Mouse (Mus musculus) CH12.LX (cell line): ENCODE results near the gene Mea1. TPM values are rescaled to one million over a fixed set of nuclear protein-coding genes. Genes with fewer than 3 reads are reported as not detected.

Experiments
- DNase-seq: peaks from one replicate; pipeline ENCODE4 v3.0.0-alpha.2; 2013; ENCODE audit errors: extremely low read depth
- H3K27ac ChIP-seq: 2 replicates; pipeline ENCODE4 v1.5.1; 2012; ENCODE audit warnings: low read depth, mild to moderate bottlenecking, control low read depth, moderate library complexity; ENCODE audit not compliant: insufficient read depth
- H3K27me3 ChIP-seq: replicated peaks from 2 replicates; pipeline ENCODE3; 2012; ENCODE audit warnings: inconsistent platforms
- H3K36me3 ChIP-seq, 2 experiments: replicated peaks in 1 of 2; 2 replicates each; pipeline versions ENCODE3 to v1.6.1; 2012; ENCODE audit warnings: inconsistent platforms in 1 of 2, low read length in 1 of 2, mild to moderate bottlenecking in 1 of 2, mixed read lengths in 1 of 2, moderate library complexity in 1 of 2; ENCODE audit not compliant: control insufficient read depth in 1 of 2, insufficient read depth in 1 of 2
- H3K4me1 ChIP-seq, 2 experiments: 2 replicates each; pipeline ENCODE4 v1.6.1; 2012; ENCODE audit warnings: inconsistent platforms in 1 of 2, moderate library complexity in 1 of 2; ENCODE audit not compliant: insufficient read depth in 2 of 2, control insufficient read depth in 1 of 2
- H3K4me2 ChIP-seq: 2 replicates; pipeline ENCODE4 v1.6.1; 2012; ENCODE audit warnings: low read depth, mild to moderate bottlenecking, control low read depth; ENCODE audit not compliant: poor library complexity, insufficient read depth, severe bottlenecking
- H3K4me3 ChIP-seq, 3 experiments: fragments of 150-350 bp in 1 of 3; sonication (generic) in 1 of 3; replicated peaks in 1 of 3; 2 replicates each; pipeline versions ENCODE3 to v1.5.1; 2011 to 2012; ENCODE audit warnings: low read depth in 2 of 3, low read length in 2 of 3, mild to moderate bottlenecking in 2 of 3, moderate library complexity in 2 of 3, control low read depth in 1 of 3, improper control_type of control experiment in 1 of 3, inconsistent platforms in 1 of 3, mixed read lengths in 1 of 3; ENCODE audit not compliant: poor library complexity in 1 of 3
- H3K79me2 ChIP-seq: replicated peaks from 2 replicates; pipeline ENCODE4 v1.6.1; 2012; ENCODE audit warnings: mild to moderate bottlenecking, moderate library complexity; ENCODE audit not compliant: control insufficient read depth, poor library complexity, insufficient read depth, severe bottlenecking; ENCODE audit errors: extremely low read depth
- H3K9ac ChIP-seq: 2 replicates; pipeline ENCODE4 v1.6.1; 2012; ENCODE audit warnings: low read depth, mild to moderate bottlenecking, control low read depth, moderate library complexity; ENCODE audit not compliant: insufficient read depth
- H3K9me3 ChIP-seq: replicated peaks from 2 replicates; pipeline ENCODE3; 2012; ENCODE audit warnings: low read length, inconsistent platforms, mixed read lengths
- CHD1 ChIP-seq: IDR thresholded peaks from 2 replicates; pipeline ENCODE4 v1.6.1; 2012; ENCODE audit warnings: low read depth, low read length, improper control_type of control experiment, inconsistent platforms
- E2F4 ChIP-seq: IDR thresholded peaks from 2 replicates; pipeline ENCODE4 v1.6.1; 2011; ENCODE audit warnings: low read depth, low read length, improper control_type of control experiment; ENCODE audit not compliant: insufficient replicate concordance
- ELF1 ChIP-seq: IDR thresholded peaks from 2 replicates; pipeline ENCODE4 v1.6.1; 2014; ENCODE audit warnings: low read depth, mild to moderate bottlenecking, inconsistent platforms, low read length, improper control_type of control experiment
- EP300 ChIP-seq: IDR thresholded peaks from 2 replicates; pipeline ENCODE4 v1.6.1; 2011; ENCODE audit warnings: low read length, improper control_type of control experiment
- ETS1 ChIP-seq: conservative IDR thresholded peaks from 2 replicates; pipeline ENCODE4 v1.6.1; 2012; ENCODE audit warnings: low read depth, mild to moderate bottlenecking, inconsistent platforms, low read length, improper control_type of control experiment, moderate library complexity
- GABPA ChIP-seq: IDR thresholded peaks from 2 replicates; pipeline ENCODE4 v1.6.1; 2012; ENCODE audit warnings: low read depth, low read length, improper control_type of control experiment, inconsistent platforms; ENCODE audit not compliant: insufficient replicate concordance
- HCFC1 ChIP-seq: IDR thresholded peaks from 2 replicates; pipeline ENCODE4 v1.6.1; 2012; ENCODE audit warnings: low read depth, mild to moderate bottlenecking, inconsistent platforms, low read length, improper control_type of control experiment
- IRF4 ChIP-seq: IDR thresholded peaks from 2 replicates; pipeline ENCODE4 v1.6.1; 2014; ENCODE audit warnings: low read depth, mild to moderate bottlenecking, inconsistent platforms, low read length, improper control_type of control experiment
- JUND ChIP-seq: conservative IDR thresholded peaks from 2 replicates; pipeline ENCODE4 v1.6.1; 2011; ENCODE audit warnings: low read depth, low read length, improper control_type of control experiment
- KAT2A ChIP-seq: IDR thresholded peaks from 2 replicates; pipeline ENCODE4 v1.6.1; 2012; ENCODE audit warnings: low read length, improper control_type of control experiment, inconsistent platforms; ENCODE audit not compliant: insufficient replicate concordance
- MAFK ChIP-seq: IDR thresholded peaks from 2 replicates; pipeline ENCODE4 v1.6.1; 2011; ENCODE audit warnings: low read length, improper control_type of control experiment; ENCODE audit not compliant: insufficient replicate concordance
- MAZ ChIP-seq: IDR thresholded peaks from 2 replicates; pipeline ENCODE4 v1.6.1; 2012; ENCODE audit warnings: low read depth, mild to moderate bottlenecking, inconsistent platforms, low read length, improper control_type of control experiment, moderate library complexity
- MYC ChIP-seq: IDR thresholded peaks from 2 replicates; pipeline ENCODE4 v1.6.1; 2011; ENCODE audit warnings: low read depth, mild to moderate bottlenecking, improper control_type of control experiment, low read length
- NELFE ChIP-seq: IDR thresholded peaks from 2 replicates; pipeline ENCODE4 v1.6.1; 2011; ENCODE audit warnings: low read depth, low read length, improper control_type of control experiment
- NRF1 ChIP-seq: IDR thresholded peaks from 2 replicates; pipeline ENCODE4 v1.6.1; 2014; ENCODE audit warnings: low read depth, mild to moderate bottlenecking, inconsistent platforms, low read length, improper control_type of control experiment, moderate library complexity
- PAX5 ChIP-seq: IDR thresholded peaks from 2 replicates; pipeline ENCODE4 v1.6.1; 2012; ENCODE audit warnings: low read length, inconsistent platforms, mixed read lengths
- POLR2A ChIP-seq: IDR thresholded peaks from 2 replicates; pipeline ENCODE4 v1.6.1; 2011; ENCODE audit warnings: low read depth, mild to moderate bottlenecking, improper control_type of control experiment, low read length
- POLR2AphosphoS2 ChIP-seq: IDR thresholded peaks from 2 replicates; pipeline ENCODE4 v1.6.1; 2011; ENCODE audit warnings: low read depth, low read length, improper control_type of control experiment
- RAD21 ChIP-seq: IDR thresholded peaks from 2 replicates; pipeline ENCODE4 v1.6.1; 2011; ENCODE audit warnings: low read depth, mild to moderate bottlenecking, low read length, improper control_type of control experiment, moderate library complexity
- SIN3A ChIP-seq: IDR thresholded peaks from 2 replicates; pipeline ENCODE4 v1.6.1; 2012; ENCODE audit warnings: low read length, improper control_type of control experiment, inconsistent platforms
- SMC3 ChIP-seq: IDR thresholded peaks from 2 replicates; pipeline ENCODE4 v1.6.1; 2011; ENCODE audit warnings: low read depth, low read length, improper control_type of control experiment
- UBTF ChIP-seq: IDR thresholded peaks from 2 replicates; pipeline ENCODE4 v1.6.1; 2012; ENCODE audit warnings: low read depth, mild to moderate bottlenecking, inconsistent platforms, low read length, improper control_type of control experiment, moderate library complexity
- USF1 ChIP-seq: IDR thresholded peaks from 2 replicates; pipeline ENCODE4 v1.6.1; 2014; ENCODE audit warnings: low read depth, mild to moderate bottlenecking, inconsistent platforms, low read length, improper control_type of control experiment
- USF2 ChIP-seq: conservative IDR thresholded peaks from 2 replicates; pipeline ENCODE4 v1.6.1; 2011; ENCODE audit warnings: low read depth, low read length, improper control_type of control experiment
- ZC3H11A ChIP-seq: IDR thresholded peaks from 2 replicates; pipeline ENCODE4 v1.6.1; 2012; ENCODE audit warnings: low read depth, mild to moderate bottlenecking, inconsistent platforms, low read length, improper control_type of control experiment
- ZKSCAN1 ChIP-seq: IDR thresholded peaks from 2 replicates; pipeline ENCODE4 v1.6.1; 2012; ENCODE audit warnings: low read depth, inconsistent platforms, low read length, improper control_type of control experiment, borderline replicate concordance
- ZMIZ1 ChIP-seq: IDR thresholded peaks from 2 replicates; pipeline ENCODE4 v1.6.1; 2012; ENCODE audit warnings: low read depth, mild to moderate bottlenecking, inconsistent platforms, low read length, improper control_type of control experiment
- ZNF384 ChIP-seq: IDR thresholded peaks from 2 replicates; pipeline ENCODE4 v1.6.1; 2012; ENCODE audit warnings: low read depth, low read length, improper control_type of control experiment, inconsistent platforms
- dilution Hi-C: fragments of 300-500 bp; cut with MboI; formaldehyde crosslinking; loops from 2 replicates; pipeline ENCODE4 v1.14.3; 2020; ENCODE audit warnings: low sequenced_read_pairs; ENCODE audit not compliant: extremely low pct_unique_long_range_greater_than_20kb, extremely low pct_ligation_motif_present
- in situ Hi-C: fragments of 300-500 bp; cut with MboI; formaldehyde crosslinking; loops from 3 replicates; pipeline ENCODE4 v1.14.3; 2019; ENCODE audit warnings: low sequenced_read_pairs, low pct_ligation_motif_present, low pct_unique_long_range_greater_than_20kb, mixed read lengths
- polyA plus RNA-seq: library from polyadenylated mRNA; unstranded; fragments of >175 nt; gene quantifications from 2 replicates; pipeline ENCODE4 v1.2.1, GENCODE M21; 2012; ENCODE audit warnings: low read depth; ENCODE audit not compliant: insufficient read length
- total RNA-seq, 2 experiments: library from RNA; depleted of rRNA; stranded (reverse); fragments of 300-350 nt in 1 of 2; fragments of >200 nt in 1 of 2; gene quantifications; 2 replicates each; pipeline ENCODE4 v1.2.3; 2012 to 2014

Mea1 gene
- total and polyA plus RNA-seq, 3 experiments, result 68.3 to 106 (median 86.1) TPM

DNA sequence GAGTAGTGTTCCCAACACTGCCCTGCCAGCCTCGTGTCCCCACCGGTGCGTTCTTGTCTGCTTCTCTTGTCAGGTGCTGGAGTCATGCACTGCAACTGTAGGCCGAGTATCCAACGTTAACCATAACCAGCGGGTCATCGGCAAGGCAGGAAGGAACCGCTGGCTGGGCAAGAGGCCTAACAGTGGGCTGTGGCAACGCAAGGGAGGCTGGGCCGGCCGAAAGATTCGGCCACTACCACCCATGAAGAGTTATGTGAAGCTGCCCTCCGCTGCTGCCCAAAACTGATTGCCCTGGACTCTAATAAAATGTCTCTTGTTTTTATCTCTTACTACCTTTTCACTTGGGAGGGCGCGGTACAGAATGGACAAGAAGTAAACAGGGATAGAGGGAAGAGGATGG is 28.8 kb upstream of the Mea1 start:
- DNase-seq, result no peak
- H3K9me3 ChIP-seq, result peaks cover 5% of the 10 kb centered on the region
- H3K27me3 ChIP-seq, result no peaks in the 10 kb centered on the region
- H3K79me2 ChIP-seq, result peaks cover 28% of the 10 kb centered on the region
- peak overlapping the region; percentile 44; the same call in 1 of the 2 replicates for H3K9ac ChIP-seq
- in situ Hi-C loops, result loop anchor here (5.0 kb wide), 2 partner anchors 62 to 122 kb away; partner anchors contain the start of genes 2310039H08Rik and Pex6
- peaks cover 9 to 56% of the 10 kb centered on the region in 2 experiments for H3K4me1 ChIP-seq
- H3K4me2 ChIP-seq, result peak overlapping the region; percentile 4
- H3K4me3 ChIP-seq, result peak overlapping the region; percentile 38 to 84 (median 46)
- dilution Hi-C loops, result no loop called here
- H3K36me3 ChIP-seq, result peaks cover 37 to 56% of the 10 kb centered on the region in 2 experiments
- TF ChIP-seq MYC, result no peak
- TF ChIP-seq ZC3H11A, result no peak
- no peak for TF ChIP-seq ZMIZ1
- TF ChIP-seq POLR2A, result no peak
- no peak for TF ChIP-seq USF1
- no peak for TF ChIP-seq IRF4
- no peak for TF ChIP-seq GABPA
- TF ChIP-seq USF2, result no peak
- TF ChIP-seq SMC3, result no peak
- TF ChIP-seq, all 38 proteins: peak for 0
- H3K27ac ChIP-seq, result peak overlapping the region; percentile 53

DNA sequence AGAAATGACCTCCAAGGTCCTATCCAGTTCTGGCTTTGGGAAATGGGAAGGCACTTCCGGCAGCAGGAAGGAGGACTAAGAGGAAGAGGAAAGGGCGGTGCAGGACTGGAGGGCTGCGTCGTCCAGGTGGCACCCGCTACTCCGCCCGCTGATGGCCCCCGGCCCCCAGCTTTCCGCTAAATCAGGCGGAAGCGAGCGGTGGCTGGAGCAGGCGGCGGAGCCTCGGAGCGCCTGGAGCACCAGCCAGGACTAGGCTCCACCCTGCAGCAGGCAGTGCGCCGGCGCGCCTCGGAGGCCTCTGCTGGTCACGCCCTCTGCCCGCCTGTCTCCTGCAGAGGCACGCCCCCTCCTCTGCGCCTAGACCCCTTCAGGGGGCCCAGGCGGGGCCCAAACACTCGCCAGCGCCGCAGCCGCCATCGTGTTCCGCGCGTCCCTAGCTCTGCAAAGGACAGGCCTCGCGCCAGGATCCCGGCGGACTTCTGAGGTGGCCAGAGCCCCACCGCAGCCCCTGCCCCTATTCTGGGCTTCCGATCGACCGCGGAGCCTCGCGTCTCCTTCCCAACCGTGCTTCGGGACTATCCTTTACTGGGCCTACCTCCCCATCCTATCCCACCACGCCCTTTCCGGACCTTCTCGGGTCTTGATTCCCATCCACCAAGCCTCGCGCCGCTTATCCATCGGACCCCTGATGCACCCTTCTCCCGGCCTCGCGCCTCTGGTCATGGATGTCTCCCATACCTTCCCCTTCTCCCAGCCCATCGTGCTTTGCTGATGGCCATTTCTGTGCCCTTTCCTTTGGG is 28.2 kb upstream of the Mea1 start, which contains the start of gene Cul7:
Cul7 (plus strand) TSS at position 106 of the 800 bp plus-strand sequence.
- Histone ChIP-seq H3K4me1 (peaks cover 9 to 50% of the 10 kb centered on the region in 2 experiments), H3K27me3 (no peaks in the 10 kb centered on the region), H3K9ac (peak within 1 kb of the TSS; percentile 95), H3K4me3 (peak within 1 kb of the TSS; percentile 79 to 88 (median 84)), H3K27ac (peak within 1 kb of the TSS; percentile 64), H3K9me3 (peaks cover 5% of the 10 kb centered on the region), H3K4me2 (peak within 1 kb of the TSS; percentile 30), H3K36me3 (peaks cover 40 to 60% of the 10 kb centered on the region in 2 experiments), H3K79me2 (peaks cover 28% of the 10 kb centered on the region)
- peak; percentile 89 for DNase-seq
- in situ Hi-C loops (loop anchor here (5.0 kb wide), 2 partner anchors 62 to 122 kb away; partner anchors contain the start of genes 2310039H08Rik and Pex6), dilution Hi-C loops (no loop called here)
- TF ChIP-seq UBTF, result no peak
- TF ChIP-seq ZC3H11A, result no peak
- peak; percentile 95 for TF ChIP-seq NELFE
- TF ChIP-seq ZNF384, result no peak
- TF ChIP-seq MAFK, result no peak
- peak; percentile 92 for TF ChIP-seq NRF1
- peak; percentile 80; the same call in 1 of the 2 replicates for TF ChIP-seq POLR2AphosphoS2
- TF ChIP-seq CHD1, result no peak
- TF ChIP-seq ELF1, result peak; percentile 78
- no peak for TF ChIP-seq USF2
- TF ChIP-seq GABPA, result no peak
- peak; percentile 60 for TF ChIP-seq HCFC1
- TF ChIP-seq ZMIZ1, result peak; percentile 74; the same call in 1 of the 2 replicates
- TF ChIP-seq KAT2A, result 0 out of 2 replicates have a peak, but pooled peaks have one; percentile 20
- no peak for TF ChIP-seq ETS1
- TF ChIP-seq PAX5, result no peak
- TF ChIP-seq MYC, result no peak
- no peak; the same call in 1 of the 2 replicates for TF ChIP-seq IRF4
- peak; percentile 17 for TF ChIP-seq SIN3A
- TF ChIP-seq SMC3, result no peak
- TF ChIP-seq JUND, result no peak
- TF ChIP-seq E2F4, result no peak
- peak; percentile 95 for TF ChIP-seq POLR2A
- no peak for TF ChIP-seq RAD21
- TF ChIP-seq EP300, result no peak
- TF ChIP-seq ZKSCAN1, result no peak
- peak; percentile 51; the same call in 1 of the 2 replicates for TF ChIP-seq MAZ
